Mouse (Mus musculus) heart, postnatal 0 days (tissue): ENCODE results near the gene Abhd14a.

Experiments used
- CTCF ChIP-seq: IDR thresholded peaks from 2 replicates; pipeline ENCODE4 v1.5.1; 2016; ENCODE audit warnings: antibody characterized with exemption, control low read depth, low read depth
- EP300 ChIP-seq: IDR thresholded peaks from 2 replicates; pipeline ENCODE4 v1.6.1; 2016; ENCODE audit warnings: antibody characterized with exemption, low read depth

DNA sequence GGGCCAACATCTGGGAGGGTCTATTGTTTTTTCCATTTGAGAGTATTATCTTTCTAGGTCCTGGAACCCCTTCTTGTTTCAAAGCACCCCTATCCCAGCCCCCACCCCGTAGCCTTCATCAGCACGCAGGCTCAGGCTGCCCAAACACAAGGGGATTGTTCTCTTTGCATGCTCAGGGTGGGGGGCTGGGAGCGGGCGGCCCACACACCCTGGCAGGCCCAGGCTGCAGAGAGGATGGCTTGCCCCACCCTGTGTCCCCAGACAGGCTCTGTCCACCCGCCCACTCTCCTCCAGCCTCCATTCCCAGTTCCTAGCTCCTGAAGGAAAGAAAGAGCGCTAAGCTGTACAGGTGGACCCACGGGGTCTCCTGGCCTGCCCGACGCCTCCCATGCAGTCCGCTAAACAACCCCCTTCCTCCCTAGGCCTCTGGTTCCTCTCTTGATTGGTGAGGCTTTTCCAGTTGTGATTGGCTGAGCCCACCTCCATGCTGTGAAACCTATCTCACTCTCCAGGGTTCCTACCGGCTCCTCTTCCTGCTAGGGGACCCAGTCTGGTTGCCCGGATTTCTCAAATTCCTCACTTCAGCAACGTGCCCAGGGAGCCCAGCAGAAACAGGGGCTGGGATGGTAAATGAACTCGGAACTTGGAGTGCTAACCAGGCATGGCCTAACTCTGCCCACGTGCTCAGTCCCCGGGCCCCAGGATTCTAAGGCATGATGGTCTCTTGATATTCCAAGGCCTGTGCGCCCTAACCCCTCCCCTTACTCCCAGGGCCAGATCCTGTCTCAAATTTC is 7.6 kb upstream of the Abhd14a start:
- TF ChIP-seq CTCF (no peak), EP300 (no peak)
